Mouse (Mus musculus) gastrocnemius, adult 18-20 months (tissue): ENCODE measurements around the gene Serpinb1c. TPM values are rescaled to one million over a fixed set of nuclear protein-coding genes. Genes with fewer than 3 reads are reported as not detected.

Experiments
- total RNA-seq, 2 experiments: library from RNA; stranded (reverse); gene quantifications; 2 replicates each; pipeline ENCODE4 v1.2.3; 2021

Serpinb1c gene
- total RNA-seq, 2 experiments from 2014 or later, result 1.7 to 1.9 TPM

Other genes starting within 250 kb of the Serpinb1c start
- 1,000 to 10,000 TPM; 1,080 to 1,440 TPM for gene Mylk4, start 114.3 kb downstream of the Serpinb1c start, total RNA-seq
- 1 to 10 TPM; 5.9 to 6.1 TPM for gene Wrnip1, start 96.2 kb downstream of the Serpinb1c start, total RNA-seq
- not detected for gene D930007J09Rik, start 95.4 kb downstream of the Serpinb1c start, total RNA-seq
- 1 to 10 TPM; 3.2 to 5.3 TPM for gene Serpinb1a, start 47.0 kb downstream of the Serpinb1c start, total RNA-seq
- 1 to 10 TPM; 2.2 to 2.9 TPM for gene Serpinb6b, start 67.0 kb upstream of the Serpinb1c start, total RNA-seq
- 1 to 10 TPM; 1.8 to 2.8 TPM for gene Serpinb9, start 105.0 kb upstream of the Serpinb1c start, total RNA-seq
- not detected for gene Serpinb9b, start 129.2 kb upstream of the Serpinb1c start, total RNA-seq
- gene Serpinb1b, start 180.4 kb upstream of the Serpinb1c start, total RNA-seq, result not detected